Mouse (Mus musculus): ENCODE measurements around the gene Sdhc.

DNA sequence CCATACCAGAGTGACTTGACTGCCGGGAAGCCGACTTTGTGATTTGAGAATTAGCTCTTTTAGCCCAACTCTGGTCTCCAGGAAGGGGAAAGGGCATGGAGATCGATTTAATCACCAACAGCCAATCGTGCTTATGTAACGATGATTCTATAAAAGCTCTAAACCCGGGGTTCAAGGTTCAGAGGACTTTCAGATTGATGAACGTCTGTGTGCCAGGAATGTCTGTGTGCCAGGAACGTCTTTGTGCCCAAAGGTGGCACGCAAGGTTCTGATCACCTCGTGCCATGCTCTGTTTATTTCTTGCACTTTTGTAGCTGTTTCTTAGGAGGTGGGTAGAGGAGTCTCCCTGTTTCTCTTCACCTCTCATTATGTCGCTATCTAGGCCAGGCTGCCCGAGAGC is 18.5 kb upstream of the Sdhc start:
- no peak for TF ChIP-seq USF1 (IDR thresholded peaks at IDR 0.05; ENCODE audit: low read depth)
- no peak for TF ChIP-seq MYOD1 (IDR thresholded peaks at IDR 0.05; ENCODE audit: control insufficient read depth in 1 of 3, insufficient read length in 2 of 3, low read depth in 2 of 3)
- no peak for TF ChIP-seq POLR2A (IDR thresholded peaks at IDR 0.05; ENCODE audit: insufficient read length, low read depth)
- TF ChIP-seq POLR2AphosphoS2 (IDR thresholded peaks at IDR 0.05; ENCODE audit: insufficient read length, low read depth) = no peak
- no peak for TF ChIP-seq CEBPB (IDR thresholded peaks at IDR 0.05; ENCODE audit: insufficient read depth, poor library complexity, severe bottlenecking)
- TF ChIP-seq E2F4 (IDR thresholded peaks at IDR 0.05; ENCODE audit: insufficient read depth) = no peak
- no peak for TF ChIP-seq TCF3 (IDR thresholded peaks at IDR 0.05; ENCODE audit: insufficient read length, low read depth)
- TF ChIP-seq MAX (IDR thresholded peaks at IDR 0.05; ENCODE audit: low read depth) = no peak
- no peak for TF ChIP-seq MYOG (IDR thresholded peaks at IDR 0.05; ENCODE audit: control insufficient read depth in 1 of 3, insufficient read depth in 1 of 3, insufficient read length in 2 of 3, low read depth in 2 of 3)

All from myocyte (in vitro differentiated cells).